Mouse (Mus musculus) thymus, adult 2 months (tissue): ENCODE results near the gene Ntm.

Experiments
- CTCF ChIP-seq: fragments of 200-500 bp; IDR thresholded peaks from 2 replicates; pipeline ENCODE4 v1.5.1; 2012; ENCODE audit warnings: mild to moderate bottlenecking, control low read depth, low read length, moderate library complexity, borderline replicate concordance; ENCODE audit not compliant: control insufficient read depth, poor library complexity, insufficient read depth; ENCODE audit errors: extremely low read depth
- POLR2A ChIP-seq: fragments of 200-500 bp; IDR thresholded peaks from 2 replicates; pipeline ENCODE4 v1.6.1; 2012; ENCODE audit warnings: mild to moderate bottlenecking, low read length, control low read depth, moderate library complexity; ENCODE audit not compliant: control insufficient read depth, poor library complexity, insufficient read depth; ENCODE audit errors: extremely low read depth

GRCm38 (mm10) chr9:29262836-29263235, 700.1 kb downstream of the Ntm start:
- TF ChIP-seq CTCF: no peak
- no peak for TF ChIP-seq POLR2A
